Mouse (Mus musculus): ENCODE results near the gene Ccdc157.
A peak's percentile ranks its signal among the peaks of the same experiment; 100 is the strongest.
"Not testable (repeated sequence)": the region's sequence is repeated elsewhere in the genome, so short reads cannot be mapped to it uniquely, and the experiment has no call there.

The Ccdc157 gene

GRCm38 (mm10) chr11:4159808-4160708, at the start of gene Ccdc157, which contains the start of gene Sf3a1:
Gene Ccdc157, minus strand, starts transcription at chr11:4160293.
Gene Sf3a1, plus strand, starts transcription at chr11:4160350.
- peak; percentile 94 for ATAC-seq (ENCODE audit: low TSS enrichment)

- no peak for ATAC-seq (ENCODE audit: low TSS enrichment)
Measured at GRCm38 (mm10) chr11:4209556-4209955, 49.5 kb upstream of the Ccdc157 start.

GRCm38 (mm10) chr11:4207655-4208054, 47.6 kb upstream of the Ccdc157 start:
- ATAC-seq (ENCODE audit: low TSS enrichment) = no peak

- no peak; the same call in 1 of the 2 replicates for ATAC-seq (ENCODE audit: low TSS enrichment)
Measured at GRCm38 (mm10) chr11:4206563-4206962, 46.5 kb upstream of the Ccdc157 start.

- ATAC-seq (ENCODE audit: low TSS enrichment) = peak; percentile 83; the same call in 1 of the 2 replicates
Measured at GRCm38 (mm10) chr11:4205951-4206350, 45.9 kb upstream of the Ccdc157 start.

GRCm38 (mm10) chr11:4205097-4205655, 45.1 kb upstream of the Ccdc157 start:
- ATAC-seq (ENCODE audit: low TSS enrichment) = no peak

GRCm38 (mm10) chr11:4203705-4204074, 43.6 kb upstream of the Ccdc157 start:
- ATAC-seq (ENCODE audit: low TSS enrichment) = no peak

- ATAC-seq (ENCODE audit: low TSS enrichment) = no peak
Measured at GRCm38 (mm10) chr11:4202995-4203704, 43.1 kb upstream of the Ccdc157 start.

GRCm38 (mm10) chr11:4201981-4202700, 42.0 kb upstream of the Ccdc157 start:
- ATAC-seq (ENCODE audit: low TSS enrichment) = no peak

- ATAC-seq (ENCODE audit: low TSS enrichment) = no peak
Measured at GRCm38 (mm10) chr11:4197691-4198090, 37.6 kb upstream of the Ccdc157 start.

GRCm38 (mm10) chr11:4196636-4197035, 36.5 kb upstream of the Ccdc157 start:
- no peak for ATAC-seq (ENCODE audit: low TSS enrichment)

- no peak for ATAC-seq (ENCODE audit: low TSS enrichment)
Measured at GRCm38 (mm10) chr11:4195597-4196031, 35.5 kb upstream of the Ccdc157 start.

- no peak for ATAC-seq (ENCODE audit: low TSS enrichment)
Measured at GRCm38 (mm10) chr11:4193420-4193819, 33.3 kb upstream of the Ccdc157 start.

- no peak for ATAC-seq (ENCODE audit: low TSS enrichment)
Measured at GRCm38 (mm10) chr11:4192757-4193156, 32.7 kb upstream of the Ccdc157 start.

GRCm38 (mm10) chr11:4190677-4191076, 30.6 kb upstream of the Ccdc157 start:
- peak; percentile 20; the same call in 1 of the 2 replicates for ATAC-seq (ENCODE audit: low TSS enrichment)

GRCm38 (mm10) chr11:4189182-4189581, 29.1 kb upstream of the Ccdc157 start:
- ATAC-seq (ENCODE audit: low TSS enrichment) = no peak

GRCm38 (mm10) chr11:4187318-4187700, 27.2 kb upstream of the Ccdc157 start:
- ATAC-seq (ENCODE audit: low TSS enrichment) = no peak

- ATAC-seq (ENCODE audit: low TSS enrichment) = peak; percentile 92
Measured at GRCm38 (mm10) chr11:4186486-4187317, 26.6 kb upstream of the Ccdc157 start, which contains the start of gene Tbc1d10a. Gene Tbc1d10a, plus strand, starts transcription at chr11:4186789.

GRCm38 (mm10) chr11:4185480-4185879, 25.4 kb upstream of the Ccdc157 start:
- ATAC-seq (ENCODE audit: low TSS enrichment) = not testable (repeated sequence)

- no peak for ATAC-seq (ENCODE audit: low TSS enrichment)
Measured at GRCm38 (mm10) chr11:4184251-4184952, 24.3 kb upstream of the Ccdc157 start.
